Mouse (Mus musculus) forelimb bud, embryonic 11.5 days (tissue): ENCODE results near the gene Ang6.
A peak's percentile ranks its signal among the peaks of the same experiment; 100 is the strongest.
"Not testable (repeated sequence)": the region's sequence is repeated elsewhere in the genome, so short reads cannot be mapped to it uniquely, and the experiment has no call there.

Experiments used
- DNase-seq: peaks from one replicate; pipeline ENCODE4 v3.0.0-alpha.2; 2012; ENCODE audit warnings: low read depth, low spot score

The Ang6 gene

DNA sequence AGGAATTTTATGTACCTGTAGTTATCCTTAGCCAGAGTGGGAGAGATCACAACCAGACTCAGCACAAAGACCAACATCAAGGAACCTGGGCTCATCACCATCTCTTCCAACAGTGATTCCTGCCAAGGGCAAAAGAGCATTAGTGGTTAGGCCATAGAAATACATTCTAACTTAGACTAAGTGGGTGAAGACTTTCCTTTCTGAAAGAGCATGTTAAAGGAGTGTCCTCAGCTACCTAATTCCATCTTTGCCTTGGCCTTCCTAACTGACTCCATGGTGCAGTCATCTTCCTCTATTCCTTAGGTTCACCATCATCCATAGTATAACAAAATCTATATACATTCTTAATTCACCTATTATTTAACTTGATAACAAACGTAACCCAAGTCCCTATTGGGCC, at the start of gene Ang6:
Ang6 (minus strand) TSS at position 101 of the 400 bp plus-strand sequence.
- DNase-seq: no peak

DNA sequence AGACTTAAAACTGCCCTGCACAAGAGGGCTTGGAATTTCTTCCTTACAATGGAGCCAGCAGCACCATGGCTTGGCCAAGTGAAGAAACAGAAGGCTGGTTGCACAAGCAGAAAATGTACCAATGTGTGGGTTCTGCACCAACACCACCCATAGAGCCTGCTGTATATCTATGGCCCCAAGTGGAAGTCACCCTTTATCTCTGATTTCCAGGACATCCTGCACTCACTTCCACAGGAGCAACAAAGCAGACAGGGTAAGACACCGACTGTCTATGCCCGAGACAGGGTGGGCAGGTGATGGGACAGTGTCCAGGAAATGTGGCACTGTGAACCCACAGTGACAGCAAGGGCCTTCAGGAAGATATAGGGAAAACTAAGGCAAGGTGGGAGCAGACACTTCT, 44.5 kb upstream of the Ang6 start:
- not testable (repeated sequence) for DNase-seq

DNA sequence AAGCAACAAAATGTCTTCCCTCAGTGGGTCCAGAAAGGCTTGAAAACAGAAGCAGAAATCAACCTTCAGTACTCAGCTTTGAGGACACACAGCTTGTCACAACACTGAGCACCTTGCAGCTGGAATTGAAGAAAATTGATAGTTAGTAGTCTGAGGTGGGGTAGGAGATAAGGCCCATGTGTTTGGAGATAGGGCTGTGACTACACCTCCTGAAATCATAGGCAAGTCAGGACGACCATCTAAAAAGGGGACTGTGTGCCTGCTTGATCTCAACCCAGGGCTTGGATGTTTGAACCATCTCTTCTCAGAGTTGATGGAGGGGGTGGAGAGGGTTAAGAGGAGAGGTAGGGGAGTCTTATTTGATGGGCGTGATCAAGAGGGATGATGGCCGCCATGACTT, 29.8 kb upstream of the Ang6 start:
- not testable (repeated sequence) for DNase-seq

DNA sequence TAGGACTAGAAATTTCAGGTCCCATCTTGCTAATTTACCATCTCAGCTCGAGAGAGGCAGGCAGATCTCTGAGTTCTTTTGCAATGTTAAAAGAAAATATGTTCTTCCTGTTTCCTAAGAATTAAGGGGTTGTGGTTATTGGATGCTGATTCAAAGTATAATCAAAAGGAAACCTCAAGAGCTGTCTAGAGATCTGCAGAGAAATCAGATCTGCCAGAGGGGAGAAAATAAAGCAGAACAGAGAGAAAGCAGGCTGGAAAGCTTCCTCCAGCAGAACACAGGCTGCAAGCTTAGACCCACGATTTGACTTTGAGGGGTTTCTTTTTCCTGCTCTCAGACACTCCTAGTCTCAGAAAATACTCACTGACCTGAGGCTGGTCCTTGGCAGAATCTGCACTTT, 7.6 kb upstream of the Ang6 start:
- not testable (repeated sequence) for DNase-seq

DNA sequence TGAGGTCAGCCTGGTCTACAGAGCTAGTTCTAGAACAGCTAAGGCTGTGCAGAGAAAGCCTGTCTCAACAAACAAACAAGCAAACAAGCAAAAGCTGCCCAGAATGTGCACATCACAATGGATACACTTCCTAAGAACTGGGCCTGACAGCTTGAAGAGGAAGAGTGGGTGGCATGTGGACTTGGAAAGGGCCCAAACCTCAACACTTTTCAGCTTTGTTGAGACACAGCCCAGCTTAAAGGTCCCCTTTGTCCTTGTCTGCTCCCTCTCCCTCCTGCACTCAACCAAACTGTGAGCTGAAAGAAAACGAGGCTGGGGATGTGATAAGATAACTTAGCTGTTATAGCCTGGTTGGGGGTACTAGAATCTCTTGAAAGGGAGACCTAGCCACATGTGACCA, 6.0 kb upstream of the Ang6 start:
- not testable (repeated sequence) for DNase-seq

DNA sequence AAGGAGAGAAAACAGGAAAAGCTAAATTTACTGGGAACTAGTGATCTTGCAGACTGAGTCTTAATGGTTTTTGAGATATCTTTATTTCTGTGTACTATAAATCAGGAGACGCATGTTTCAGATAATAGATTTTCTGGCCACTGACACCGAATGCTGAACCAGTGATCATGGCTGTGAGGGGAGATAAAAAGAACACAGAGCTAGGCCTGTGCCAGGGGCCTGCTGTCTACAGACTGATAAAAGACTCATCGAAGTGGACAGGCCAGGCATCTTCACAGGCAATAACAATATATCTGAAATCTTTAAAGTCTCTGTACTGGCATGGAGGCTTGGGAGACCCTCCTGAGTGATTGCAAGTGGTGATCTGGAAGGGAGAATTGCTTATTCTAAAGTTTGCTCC, 469 bp downstream of the Ang6 start:
- no peak for DNase-seq

DNA sequence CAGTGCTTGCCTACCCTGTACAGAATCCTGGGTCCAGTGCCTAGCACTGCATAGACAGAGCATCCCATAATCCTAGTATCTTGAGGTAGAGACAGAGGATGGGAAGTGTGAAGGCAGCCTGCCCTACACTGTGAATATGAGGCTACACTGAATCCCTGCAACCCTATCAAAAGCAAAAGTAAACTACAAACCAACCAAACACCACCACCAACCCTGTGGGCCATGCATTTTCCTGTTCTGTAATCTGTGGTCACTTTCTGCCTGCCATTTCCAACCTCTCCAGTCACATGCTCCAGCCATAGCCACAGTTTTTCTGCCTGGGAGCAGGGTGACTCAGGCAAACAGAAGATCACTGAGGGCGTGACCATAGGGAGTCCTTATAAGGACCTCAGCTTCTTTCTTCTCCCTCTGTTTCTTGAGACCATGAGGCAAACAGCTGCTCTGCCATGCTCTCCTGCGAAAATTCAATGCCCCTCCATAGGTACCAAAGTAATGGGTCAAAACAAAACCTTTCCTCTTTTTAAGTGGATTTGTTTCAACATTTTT, 3.5 kb downstream of the Ang6 start:
- DNase-seq: not testable (repeated sequence)

DNA sequence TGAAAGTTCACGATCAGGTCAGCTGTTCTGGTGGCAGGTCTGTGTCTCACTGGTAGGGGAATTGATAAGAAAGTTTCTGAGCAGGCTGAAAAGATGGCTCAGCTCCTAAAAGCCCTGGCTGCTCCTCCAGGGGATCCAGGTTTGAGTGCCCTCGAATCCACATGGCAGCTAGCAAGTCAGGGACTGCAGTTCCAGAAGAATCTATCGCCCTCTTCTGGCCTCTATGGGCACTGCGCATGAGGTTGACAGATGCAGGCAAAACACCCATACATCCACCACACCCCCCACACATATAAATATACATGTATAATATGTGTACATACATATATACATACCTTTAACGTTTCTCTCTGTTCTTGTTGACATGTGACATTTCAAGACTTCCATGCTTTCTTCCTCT, 14.7 kb downstream of the Ang6 start:
- peak; percentile 65 for DNase-seq

DNA sequence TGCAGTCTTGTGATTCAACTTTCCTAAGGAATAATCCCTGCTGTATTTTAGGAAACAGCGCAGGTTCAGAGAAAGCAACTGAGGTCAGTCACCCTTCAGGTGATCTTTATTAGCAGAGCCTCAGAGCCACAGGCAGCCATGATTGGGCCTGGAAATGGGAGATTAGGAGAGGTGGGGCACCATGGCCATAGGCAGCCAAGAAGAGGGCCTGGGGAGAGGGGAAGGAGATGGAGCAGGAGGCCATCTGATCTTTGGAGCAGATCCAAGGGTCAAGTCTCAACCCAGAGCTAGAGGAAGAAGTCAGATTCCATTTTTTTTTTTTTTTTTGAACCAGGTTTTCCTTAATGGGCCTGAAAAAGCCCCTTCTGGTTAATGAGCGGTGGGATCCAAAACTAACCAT, 15.9 kb downstream of the Ang6 start:
- no peak for DNase-seq

DNA sequence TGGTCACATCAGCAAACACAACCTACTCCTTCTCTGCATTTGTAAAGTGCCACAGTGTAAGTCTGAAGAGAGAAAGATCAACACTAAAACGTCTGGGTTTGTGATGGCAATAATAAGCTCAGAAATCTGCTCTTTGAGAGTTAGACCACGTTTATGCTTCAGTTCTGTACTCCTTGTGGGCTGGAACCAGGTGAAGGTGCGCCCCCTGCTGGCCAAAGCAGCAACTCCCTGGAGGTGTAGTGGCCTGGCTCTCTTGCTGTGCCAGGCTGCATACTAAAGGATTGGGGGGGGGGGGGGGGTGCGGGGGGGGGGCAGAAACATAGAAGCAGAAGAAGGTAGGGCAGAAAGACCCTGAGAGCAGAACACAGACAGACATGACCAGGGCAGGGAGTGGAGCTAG, 18.2 kb downstream of the Ang6 start:
- DNase-seq: peak; percentile 35

DNA sequence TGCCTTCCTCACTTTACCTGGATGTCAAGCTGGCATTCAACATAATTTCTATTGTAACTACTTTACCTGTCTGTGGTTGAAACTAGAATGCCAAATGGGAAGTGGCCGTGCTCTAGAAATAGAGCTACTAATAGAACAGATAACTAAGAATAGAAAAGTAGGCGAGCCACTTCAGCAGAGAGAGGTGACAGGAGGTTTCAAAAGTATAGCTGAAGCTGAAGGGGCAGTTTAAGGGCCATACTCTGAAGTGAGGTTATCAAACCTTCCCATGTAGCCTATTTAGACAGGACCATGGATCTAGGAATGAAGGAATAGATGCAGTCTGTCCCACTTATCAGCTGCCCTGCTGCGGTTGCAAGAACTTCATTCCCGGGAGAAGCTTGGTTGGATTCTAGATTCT, 18.6 kb downstream of the Ang6 start:
- DNase-seq: no peak

DNA sequence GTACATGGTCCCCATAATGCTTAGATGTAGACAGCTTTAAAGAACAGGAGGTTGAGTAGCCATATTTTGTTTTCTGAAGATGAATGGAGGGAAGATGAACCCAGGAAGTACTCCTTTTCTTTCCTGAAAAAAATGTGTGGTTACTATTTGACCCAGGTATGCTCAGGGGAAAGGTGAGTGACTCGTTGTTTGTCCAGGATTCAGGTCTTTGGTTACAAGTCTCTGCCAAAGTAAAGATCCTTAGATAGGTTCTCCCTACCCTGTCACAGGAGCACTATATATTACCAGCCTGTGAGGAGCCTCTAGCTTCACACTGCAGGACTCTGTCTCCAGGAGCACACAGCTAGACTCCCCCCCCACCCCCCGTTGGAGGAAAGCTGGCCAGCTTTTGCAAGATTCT, 45.3 kb downstream of the Ang6 start, which contains the start of gene Ang5:
Ang5 (plus strand) TSS at position 301 of the 400 bp plus-strand sequence.
- not testable (repeated sequence) for DNase-seq

DNA sequence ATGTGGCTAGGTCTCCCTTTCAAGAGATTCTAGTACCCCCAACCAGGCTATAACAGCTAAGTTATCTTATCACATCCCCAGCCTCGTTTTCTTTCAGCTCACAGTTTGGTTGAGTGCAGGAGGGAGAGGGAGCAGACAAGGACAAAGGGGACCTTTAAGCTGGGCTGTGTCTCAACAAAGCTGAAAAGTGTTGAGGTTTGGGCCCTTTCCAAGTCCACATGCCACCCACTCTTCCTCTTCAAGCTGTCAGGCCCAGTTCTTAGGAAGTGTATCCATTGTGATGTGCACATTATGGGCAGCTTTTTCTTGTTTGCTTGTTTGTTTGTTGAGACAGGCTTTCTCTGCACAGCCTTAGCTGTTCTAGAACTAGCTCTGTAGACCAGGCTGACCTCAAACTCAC, 47.0 kb downstream of the Ang6 start:
- DNase-seq: not testable (repeated sequence)

DNA sequence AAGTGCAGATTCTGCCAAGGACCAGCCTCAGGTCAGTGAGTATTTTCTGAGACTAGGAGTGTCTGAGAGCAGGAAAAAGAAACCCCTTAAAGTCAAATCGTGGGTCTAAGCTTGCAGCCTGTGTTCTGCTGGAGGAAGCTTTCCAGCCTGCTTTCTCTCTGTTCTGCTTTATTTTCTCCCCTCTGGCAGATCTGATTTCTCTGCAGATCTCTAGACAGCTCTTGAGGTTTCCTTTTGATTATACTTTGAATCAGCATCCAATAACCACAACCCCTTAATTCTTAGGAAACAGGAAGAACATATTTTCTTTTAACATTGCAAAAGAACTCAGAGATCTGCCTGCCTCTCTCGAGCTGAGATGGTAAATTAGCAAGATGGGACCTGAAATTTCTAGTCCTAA, 48.7 kb downstream of the Ang6 start:
- not testable (repeated sequence) for DNase-seq
